Mouse (Mus musculus) intestine, embryonic 16.5 days (tissue): Measurements from ENCODE around the gene Ndst2. TPM values are rescaled to one million over a fixed set of nuclear protein-coding genes. Genes with fewer than 3 reads are reported as not detected.

ENCODE experiments used
- ATAC-seq: fragments of 200-750 bp; cut with Nextera tagmentation; 2 replicates; pipeline ENCODE4 v1.8.0; 2017; ENCODE audit warnings: moderate TSS enrichment, moderate library complexity
- H3K27ac ChIP-seq: fragments of 300-500 bp; sonication (generic); 2 replicates; pipeline ENCODE4 v1.5.1; 2014; ENCODE audit warnings: mild to moderate bottlenecking, low read length
- H3K27me3 ChIP-seq: fragments of 300-500 bp; sonication (generic); replicated peaks from 2 replicates; pipeline ENCODE4 v1.6.1; 2014; ENCODE audit warnings: low read length, control low read depth, mixed read lengths; ENCODE audit not compliant: control insufficient read depth, insufficient read depth
- H3K36me3 ChIP-seq: fragments of 300-500 bp; sonication (generic); 2 replicates; pipeline ENCODE4 v1.6.1; 2014; ENCODE audit warnings: low read length, control low read depth; ENCODE audit not compliant: control insufficient read depth, insufficient read depth
- H3K4me1 ChIP-seq: fragments of 300-500 bp; sonication (generic); 2 replicates; pipeline ENCODE4 v1.6.1; 2014; ENCODE audit warnings: low read length, control low read depth, mixed read lengths; ENCODE audit not compliant: control insufficient read depth, insufficient read depth
- H3K4me2 ChIP-seq: fragments of 300-500 bp; sonication (generic); 2 replicates; pipeline ENCODE4 v1.6.1; 2014; ENCODE audit warnings: low read depth, low read length, control low read depth
- H3K4me3 ChIP-seq: fragments of 300-500 bp; sonication (generic); 2 replicates; pipeline ENCODE4 v1.5.1; 2014; ENCODE audit warnings: mild to moderate bottlenecking, low read length
- H3K9ac ChIP-seq: fragments of 300-500 bp; sonication (generic); 2 replicates; pipeline ENCODE4 v1.6.1; 2014; ENCODE audit warnings: low read depth, low read length
- H3K9me3 ChIP-seq: fragments of 300-500 bp; sonication (generic); 2 replicates; pipeline ENCODE4 v1.6.1; 2016; ENCODE audit warnings: low read length, control low read depth; ENCODE audit not compliant: control insufficient read depth
- WGBS: fragments of 180-500 bp; shearing (Covaris S2); extraction: QIAGEN DNeasy Blood & Tissue Kit; methylation state at CpG from one replicate; pipeline ENCODE4 v1.1.7; 2014; 5-methylcytosine and 5-hydroxymethylcytosine counted together
- polyA plus RNA-seq: library from polyadenylated mRNA; unstranded; fragments of >200 nt; fragmentation: Nextera tagmentation; extraction: Ambion mirVana; gene quantifications from 2 replicates; pipeline ENCODE4 v1.2.1, GENCODE M21; 2015

Gene Ndst2
- polyA plus RNA-seq, 1 experiment from 2014 or later: 18.3 TPM

DNA sequence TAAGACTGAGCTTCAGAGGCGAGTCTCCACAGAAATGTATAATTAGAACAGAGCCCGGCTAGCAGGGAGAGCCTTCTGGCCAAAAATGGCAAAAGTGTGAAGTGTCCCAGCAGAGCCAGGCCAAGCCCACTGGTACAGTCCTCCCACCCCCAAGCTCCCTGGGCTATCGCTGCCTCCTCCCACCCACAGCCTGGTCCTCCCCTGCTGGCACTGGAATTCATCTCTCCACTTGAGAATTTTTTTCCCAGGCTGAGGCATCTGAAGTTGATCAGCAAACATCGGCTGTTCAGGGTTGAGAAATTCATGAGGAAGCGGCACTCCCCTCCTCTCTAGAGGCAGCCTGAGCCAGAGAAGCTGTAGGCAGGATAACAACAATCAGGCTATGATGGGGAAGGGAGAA lies 34.2 kb upstream of the Ndst2 start:
- H3K9ac ChIP-seq: no peak overlapping the region
- WGBS: 67% methylated on average over 5 of the region's 5 CpGs
- H3K9me3 ChIP-seq: no peaks in the 10 kb centered on the region
- H3K27ac ChIP-seq: peak overlapping the region; percentile 52
- ATAC-seq: peak; percentile 34; the same call in 1 of the 2 replicates
- peaks cover 9% of the 10 kb centered on the region for H3K4me1 ChIP-seq
- no peak overlapping the region for H3K4me3 ChIP-seq
- H3K4me2 ChIP-seq: no peak overlapping the region
- H3K36me3 ChIP-seq: peaks cover 10% of the 10 kb centered on the region; the same call in 1 of the 2 replicates
- no peaks in the 10 kb centered on the region for H3K27me3 ChIP-seq

GRCm38 (mm10) chr14:20767936-20768335 lies 33.6 kb upstream of the Ndst2 start:
- Histone ChIP-seq H3K27me3 (no peaks in the 10 kb centered on the region), H3K4me3 (no peak overlapping the region), H3K4me2 (no peak overlapping the region), H3K36me3 (peaks cover 10% of the 10 kb centered on the region; the same call in 1 of the 2 replicates), H3K4me1 (peaks cover 3% of the 10 kb centered on the region), H3K9ac (no peak overlapping the region), H3K9me3 (no peaks in the 10 kb centered on the region), H3K27ac (peak overlapping the region; percentile 33; the same call in 1 of the 2 replicates)
- WGBS: 91% methylated on average over 7 of the region's 7 CpGs
- no peak for ATAC-seq

DNA sequence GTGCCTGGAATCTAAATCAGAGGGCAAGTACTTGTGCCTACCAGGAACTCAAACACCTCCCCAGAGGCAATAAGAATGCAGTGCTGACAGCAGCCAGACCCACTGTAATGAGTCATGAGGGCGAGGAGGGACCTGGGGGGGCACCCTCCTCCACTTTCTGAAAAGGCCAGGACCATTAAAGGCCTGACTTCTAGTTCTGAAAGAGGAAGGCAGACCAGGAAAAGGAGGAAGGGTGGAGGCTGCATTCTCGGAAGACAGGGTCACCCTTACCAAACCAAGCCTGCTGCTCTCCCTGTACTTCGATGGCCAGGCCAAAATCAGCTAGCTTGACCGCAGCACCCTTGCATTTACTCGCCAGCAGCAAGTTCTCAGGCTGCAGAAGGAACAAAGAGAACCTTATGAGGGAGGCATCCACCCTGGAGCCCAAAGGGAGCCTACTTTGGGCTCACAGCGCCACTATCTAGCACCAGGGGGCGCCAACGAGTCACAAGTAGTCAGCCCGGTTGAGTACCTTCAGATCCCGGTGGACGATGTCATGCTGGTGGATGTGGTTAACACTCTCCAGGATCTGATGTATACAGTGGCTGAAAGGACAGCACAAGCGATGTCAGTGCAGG lies 31.4 kb upstream of the Ndst2 start:
- 29% methylated on average over 12 of the region's 12 CpGs for WGBS
- H3K27ac ChIP-seq: peak overlapping the region; percentile 23; the same call in 1 of the 2 replicates
- H3K4me2 ChIP-seq: no peak overlapping the region
- no peak overlapping the region for H3K9ac ChIP-seq
- no peaks in the 10 kb centered on the region for H3K27me3 ChIP-seq
- H3K4me1 ChIP-seq: no peaks in the 10 kb centered on the region; the same call in 1 of the 2 replicates
- H3K36me3 ChIP-seq: peaks cover 10% of the 10 kb centered on the region; the same call in 1 of the 2 replicates
- no peak overlapping the region for H3K4me3 ChIP-seq
- peak; percentile 78 for ATAC-seq
- no peaks in the 10 kb centered on the region for H3K9me3 ChIP-seq

DNA sequence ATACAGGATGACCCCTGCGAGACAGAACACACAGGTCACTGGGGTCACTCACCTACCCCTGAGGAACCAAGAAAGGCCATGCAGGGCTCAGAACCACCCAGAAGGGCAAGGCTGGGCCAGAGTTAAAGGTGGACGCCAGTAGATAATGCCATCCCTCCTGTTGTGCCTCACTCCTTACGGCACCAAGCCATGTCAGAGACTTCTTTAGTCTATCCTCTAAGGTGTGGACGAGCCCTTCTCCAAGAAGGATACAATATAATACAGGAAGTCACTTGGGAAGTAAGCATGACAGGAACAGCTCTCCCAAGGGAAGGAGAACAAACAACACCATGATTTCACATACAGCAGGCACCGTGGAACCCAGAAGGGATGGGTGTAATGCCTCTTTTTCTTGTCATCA lies 30.6 kb upstream of the Ndst2 start:
- Histone ChIP-seq H3K9me3 (no peaks in the 10 kb centered on the region), H3K4me1 (no peaks in the 10 kb centered on the region; the same call in 1 of the 2 replicates), H3K36me3 (peaks cover 12% of the 10 kb centered on the region; the same call in 1 of the 2 replicates), H3K27ac (no peak overlapping the region; the same call in 1 of the 2 replicates), H3K9ac (no peak overlapping the region), H3K27me3 (no peaks in the 10 kb centered on the region), H3K4me2 (no peak overlapping the region), H3K4me3 (no peak overlapping the region)
- 84% methylated on average over 5 of the region's 5 CpGs for WGBS
- no peak for ATAC-seq

DNA sequence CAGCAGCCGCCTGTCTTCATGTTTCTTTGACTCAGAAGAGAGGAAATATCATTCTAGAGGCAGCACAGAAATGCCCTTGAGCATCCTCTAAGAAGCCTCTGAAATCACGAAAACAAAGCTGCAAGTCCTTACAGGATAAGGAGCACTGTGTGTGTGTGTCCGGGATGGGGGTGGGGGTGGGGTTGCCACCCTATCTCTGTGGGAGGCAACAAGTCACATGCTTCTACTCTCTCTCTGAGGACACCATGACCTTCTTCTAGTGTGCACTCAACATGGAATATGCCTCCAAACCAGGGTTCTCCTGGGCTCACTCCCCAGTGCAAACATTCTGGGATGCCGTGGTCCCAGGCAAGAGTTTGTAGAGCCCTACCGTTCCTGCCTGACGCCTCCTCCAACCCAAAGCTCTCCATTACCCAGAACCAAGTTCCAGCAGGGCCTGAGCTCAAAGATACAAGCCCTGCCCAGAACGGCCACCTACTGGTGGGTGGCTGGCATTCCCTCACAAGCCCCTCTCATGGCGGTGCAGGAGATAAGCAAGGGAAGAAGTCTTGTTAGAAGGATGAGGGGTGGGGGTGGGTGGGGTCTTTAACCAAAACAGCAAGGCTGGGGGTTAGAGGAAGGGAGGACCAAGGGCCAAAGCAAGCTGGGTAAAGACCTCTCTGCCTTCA lies 24.5 kb upstream of the Ndst2 start:
- 77% methylated on average over 8 of the region's 8 CpGs for WGBS
- no peak overlapping the region for H3K27ac ChIP-seq
- no peaks in the 10 kb centered on the region for H3K9me3 ChIP-seq
- no peaks in the 10 kb centered on the region for H3K4me1 ChIP-seq
- H3K27me3 ChIP-seq: no peaks in the 10 kb centered on the region
- H3K9ac ChIP-seq: no peak overlapping the region
- H3K4me3 ChIP-seq: no peak overlapping the region
- H3K36me3 ChIP-seq: peaks cover 17% of the 10 kb centered on the region
- no peak for ATAC-seq
- H3K4me2 ChIP-seq: no peak overlapping the region

DNA sequence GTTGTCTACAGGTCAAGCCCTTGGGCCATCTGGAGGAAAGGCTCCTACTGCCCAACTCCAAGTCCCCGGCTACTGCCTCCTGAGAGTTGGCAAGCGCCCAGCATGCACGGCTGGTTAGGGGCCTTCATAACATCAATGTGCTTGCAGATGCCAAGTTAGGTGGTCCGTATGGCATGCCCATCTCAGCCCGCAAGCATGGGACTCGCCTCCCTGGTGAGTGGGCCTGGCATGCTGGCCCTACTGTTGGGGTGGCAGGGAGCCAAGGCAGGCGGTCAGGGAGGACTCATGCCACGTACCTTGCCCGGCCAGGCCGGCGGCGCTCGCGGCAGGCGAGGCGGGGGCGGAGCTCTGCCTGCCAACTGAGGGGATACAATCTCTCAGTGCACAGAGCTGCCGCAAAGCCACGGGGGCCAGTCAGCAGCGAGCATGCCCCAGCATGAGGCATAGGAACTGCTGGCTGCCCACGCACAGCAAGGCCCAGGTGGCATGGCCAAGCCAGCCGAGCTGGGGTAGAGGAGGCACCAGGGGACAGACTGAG lies 23.1 kb upstream of the Ndst2 start:
- peaks cover 15% of the 10 kb centered on the region for H3K36me3 ChIP-seq
- H3K9me3 ChIP-seq: no peaks in the 10 kb centered on the region
- 90% methylated on average over 22 of the region's 22 CpGs for WGBS
- no peak overlapping the region for H3K27ac ChIP-seq
- no peak for ATAC-seq
- no peak overlapping the region for H3K4me3 ChIP-seq
- H3K4me1 ChIP-seq: no peaks in the 10 kb centered on the region
- no peak overlapping the region for H3K4me2 ChIP-seq
- no peak overlapping the region for H3K9ac ChIP-seq
- H3K27me3 ChIP-seq: no peaks in the 10 kb centered on the region

DNA sequence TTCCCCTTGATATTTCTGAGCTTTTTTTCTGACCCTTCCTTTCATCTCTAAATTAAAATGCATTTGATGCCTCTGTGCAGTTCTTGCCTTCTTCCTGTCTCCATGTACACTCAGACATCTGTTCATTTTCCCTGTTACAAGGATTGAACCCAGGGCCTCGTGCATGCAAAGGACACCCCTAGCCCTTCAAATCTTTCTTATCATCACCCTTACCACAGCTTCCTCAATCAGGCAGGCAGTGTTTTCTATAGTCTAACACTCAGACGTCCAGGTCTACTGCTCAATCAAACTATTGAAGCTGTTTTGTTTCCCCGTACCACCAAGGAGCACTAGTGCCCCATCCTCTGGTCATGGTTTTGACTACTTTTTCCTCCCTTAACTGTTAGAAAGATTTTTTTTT lies 19.4 kb upstream of the Ndst2 start:
- no peak overlapping the region for H3K9ac ChIP-seq
- no peak overlapping the region for H3K27ac ChIP-seq
- no peaks in the 10 kb centered on the region for H3K27me3 ChIP-seq
- peaks cover 10% of the 10 kb centered on the region for H3K36me3 ChIP-seq
- H3K9me3 ChIP-seq: no peaks in the 10 kb centered on the region
- no peak for ATAC-seq
- H3K4me3 ChIP-seq: no peak overlapping the region
- WGBS: 70% methylated on average over 3 of the region's 3 CpGs
- H3K4me2 ChIP-seq: no peak overlapping the region
- H3K4me1 ChIP-seq: peaks cover 2% of the 10 kb centered on the region

GRCm38 (mm10) chr14:20750503-20750902 lies 16.1 kb upstream of the Ndst2 start:
- Histone ChIP-seq H3K36me3 (peaks cover 4% of the 10 kb centered on the region), H3K9ac (peak overlapping the region; percentile 34; the same call in 1 of the 2 replicates), H3K27me3 (no peaks in the 10 kb centered on the region), H3K9me3 (no peaks in the 10 kb centered on the region), H3K4me3 (no peak overlapping the region), H3K27ac (peak overlapping the region; percentile 79), H3K4me1 (peaks cover 2% of the 10 kb centered on the region), H3K4me2 (peak overlapping the region; percentile 30)
- WGBS: 57% methylated on average over 5 of the region's 5 CpGs
- ATAC-seq: peak; percentile 79

DNA sequence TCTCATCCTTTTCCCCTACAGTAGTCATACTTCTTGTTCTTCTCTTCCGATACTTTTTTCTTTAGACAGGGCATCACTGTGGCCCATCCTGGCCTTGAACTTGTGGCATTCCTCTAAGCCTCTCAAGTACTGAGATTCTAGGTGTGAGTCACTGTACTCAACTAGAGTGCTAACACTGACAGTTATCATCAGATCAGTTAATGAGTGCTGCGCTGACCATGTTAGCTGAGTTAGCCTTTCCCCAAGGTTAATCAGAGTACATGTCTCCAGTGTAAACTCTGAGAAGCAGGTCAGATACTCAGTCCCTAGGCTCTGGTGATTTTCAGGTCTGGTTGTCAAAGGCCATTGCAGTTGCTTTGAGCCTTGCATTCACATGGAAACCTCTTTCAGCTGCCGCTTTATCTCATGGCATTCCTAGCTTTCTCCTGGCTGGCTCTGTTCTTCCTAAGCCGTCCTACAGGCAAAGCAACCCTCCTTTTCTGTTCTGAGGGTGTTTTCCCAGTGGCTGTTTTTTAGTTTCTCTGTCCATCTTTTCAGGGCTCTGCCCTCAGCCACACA lies 15.2 kb upstream of the Ndst2 start:
- no peak overlapping the region for H3K4me2 ChIP-seq
- H3K4me1 ChIP-seq: peaks cover 2% of the 10 kb centered on the region
- no peaks in the 10 kb centered on the region for H3K27me3 ChIP-seq
- WGBS: 73% methylated on average over 4 of the region's 4 CpGs
- H3K27ac ChIP-seq: peak overlapping the region; percentile 67; the same call in 1 of the 2 replicates
- no peaks in the 10 kb centered on the region for H3K9me3 ChIP-seq
- peak; percentile 55 for ATAC-seq
- H3K9ac ChIP-seq: no peak overlapping the region
- no peak overlapping the region for H3K4me3 ChIP-seq
- no peaks in the 10 kb centered on the region for H3K36me3 ChIP-seq
